In the genomic region with DNA sequence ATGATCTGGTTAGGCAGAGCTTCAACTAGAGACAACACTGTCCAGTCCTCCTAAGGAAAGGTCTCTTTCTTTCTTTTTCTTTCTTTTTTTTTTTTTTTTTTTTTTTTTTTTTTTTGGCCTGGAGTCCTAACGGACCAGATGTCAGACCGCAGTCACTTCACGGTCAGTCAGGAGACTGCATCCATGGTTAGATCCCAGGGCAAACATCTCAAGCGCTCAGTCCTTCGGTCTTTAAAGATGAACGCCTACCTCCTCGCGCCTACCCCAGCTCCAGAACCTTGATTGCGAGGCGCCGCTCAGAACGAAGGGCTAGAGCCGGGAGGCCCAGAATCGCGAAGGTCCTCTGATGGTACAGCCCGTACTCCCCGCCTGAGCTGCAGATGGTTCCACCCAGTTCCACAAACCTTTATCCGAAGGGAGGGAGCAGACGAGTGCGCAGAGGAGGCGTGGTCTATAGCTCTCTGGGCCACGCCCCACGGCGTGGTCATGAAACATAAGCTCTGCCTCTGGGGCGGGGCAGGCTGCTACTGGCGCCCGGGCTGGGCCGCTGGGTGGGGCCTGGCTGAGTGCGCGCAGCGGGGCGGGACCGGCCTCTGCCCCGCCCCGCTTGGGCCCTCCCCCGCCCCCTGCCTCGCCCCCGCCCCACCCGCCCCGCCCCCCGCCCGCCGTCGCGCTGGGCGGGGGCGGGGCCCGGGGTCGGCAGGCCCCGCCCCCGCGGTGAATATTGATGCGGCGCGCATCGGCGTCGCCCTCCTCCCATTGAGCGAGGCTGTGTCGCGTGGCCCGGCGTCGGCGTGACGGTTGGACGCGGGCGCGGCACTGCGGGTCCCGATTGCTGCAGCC, we compare ENCODE assay signal across 8 mouse cellular contexts. TPM values are rescaled to one million over a fixed set of nuclear protein-coding genes. Genes with fewer than 3 reads are reported as not detected.
DNase-seq lines count a peak whose midpoint lies in the region; ATAC-seq lines count a peak whose summit lies in the region.

Pknox1 (plus strand) TSS at position 720 of the 843 bp plus-strand sequence.

- peak within 1 kb of the TSS; percentile 89 for H3K4me3 ChIP-seq in forebrain, embryonic 14.5 days (ENCODE audit: low read depth, low read length)
- H3K4me3 ChIP-seq in neural tube, embryonic 15.5 days (replicated peaks), result peak within 1 kb of the TSS; percentile 87

- H3K9me3 ChIP-seq in forebrain, embryonic 14.5 days (replicated peaks; ENCODE audit: control insufficient read depth, low read length), result no peaks in the 10 kb centered on the region
- no peaks in the 10 kb centered on the region for H3K9me3 ChIP-seq in neural tube, embryonic 15.5 days (replicated peaks)

- H3K9ac ChIP-seq in forebrain, embryonic 14.5 days (ENCODE audit: low read length), result peak within 1 kb of the TSS; percentile 92
- peak within 1 kb of the TSS; percentile 91 for H3K9ac ChIP-seq in neural tube, embryonic 15.5 days (replicated peaks)

- H3K27ac ChIP-seq in forebrain, embryonic 14.5 days (ENCODE audit: low read depth, low read length), result peak within 1 kb of the TSS; percentile 99
- H3K27ac ChIP-seq in neural tube, embryonic 15.5 days (replicated peaks), result peak within 1 kb of the TSS; percentile 99

- H3K27me3 ChIP-seq in forebrain, embryonic 14.5 days (replicated peaks; ENCODE audit: control insufficient read depth, insufficient read depth, low read length), result no peaks in the 10 kb centered on the region
- H3K27me3 ChIP-seq in neural tube, embryonic 15.5 days (replicated peaks), result no peaks in the 10 kb centered on the region

- peak within 1 kb of the TSS; percentile 86 for H3K4me2 ChIP-seq in forebrain, embryonic 14.5 days (ENCODE audit: low read length)
- peak within 1 kb of the TSS; percentile 83 for H3K4me2 ChIP-seq in neural tube, embryonic 15.5 days

- H3K4me1 ChIP-seq in forebrain, embryonic 14.5 days (ENCODE audit: control insufficient read depth, insufficient read depth, low read length), result peaks cover 28% of the 10 kb centered on the region
- peaks cover 41% of the 10 kb centered on the region for H3K4me1 ChIP-seq in neural tube, embryonic 15.5 days

- H3K36me3 ChIP-seq in forebrain, embryonic 14.5 days (ENCODE audit: control insufficient read depth, insufficient read depth, low read length), result no peaks in the 10 kb centered on the region
- H3K36me3 ChIP-seq in neural tube, embryonic 15.5 days, result no peaks in the 10 kb centered on the region

- intact Hi-C loops in heart, postnatal 14 days (cut with DNase I), result loop anchor here (2.0 kb wide), 1 partner anchor 43 kb away; the partner anchor contains the start of gene Ndufv3

- DNase-seq in ES-CJ7 (ENCODE audit: low read depth, low spot score), result peak; percentile 100
- peak; percentile 100 for DNase-seq in cerebellum, adult 11 months
- DNase-seq in forebrain, embryonic 14.5 days (ENCODE audit: low spot score), result peak; percentile 100
- peak; percentile 98 for DNase-seq in heart, postnatal 14 days
- peak; percentile 100 for DNase-seq in layer of hippocampus, adult 11-12 months (ENCODE audit: low spot score)
- peak; percentile 99 for DNase-seq in lung, adult 18-20 months
- DNase-seq in testis, postnatal 14 days (ENCODE audit: low spot score), result peak; percentile 99

- ATAC-seq in forebrain, embryonic 14.5 days, result peak; percentile 97
- peak; percentile 94 for ATAC-seq in neural tube, embryonic 15.5 days (ENCODE audit: low FRiP score)

- WGBS in forebrain, embryonic 14.5 days, result under 1% methylated on average over 50 of the region's 72 CpGs
- WGBS in neural tube, embryonic 15.5 days, result under 1% methylated on average over 39 of the region's 72 CpGs

RNA-seq across cellular contexts. Expression of gene Pknox1, which starts in this region (rescaled TPM):
- polyA plus RNA-seq in forebrain, embryonic 14.5 days (2014; fragmentation: Nextera tagmentation; extraction: Ambion mirVana), result 36.4 and 36.8 TPM in 2 replicates
- total RNA-seq in heart, postnatal 14 days (2021), result 10 to 100 TPM; 11.6 to 15.0 TPM
- 42.7 and 43.4 TPM in 2 replicates for polyA plus RNA-seq in neural tube, embryonic 15.5 days (2015; fragmentation: Nextera tagmentation; extraction: Ambion mirVana)

Comparison
In these comparisons a context has a peak if more than half of its experiments do, and no peak if none do; other contexts are left out.
1. Peak in every context shown above with its lines: DNase-seq, ATAC-seq, H3K4me3 ChIP-seq and H3K27ac ChIP-seq.